Mouse (Mus musculus) neural tube, embryonic 11.5 days (tissue): ENCODE data around the gene Hsp90ab1. TPM values are rescaled to one million over a fixed set of nuclear protein-coding genes. Genes with fewer than 3 reads are reported as not detected.
A peak's percentile ranks its signal among the peaks of the same experiment; 100 is the strongest.

Source experiments
- ATAC-seq: fragments of 200-750 bp; cut with Nextera tagmentation; 2 replicates; pipeline ENCODE4 v1.8.0; 2017; ENCODE audit warnings: moderate number of reproducible peaks, mild to moderate bottlenecking, moderate TSS enrichment, moderate library complexity; ENCODE audit not compliant: insufficient read depth, low FRiP score, low TSS enrichment
- DNase-seq: peaks from one replicate; pipeline ENCODE4 v3.0.0-alpha.2; 2015; ENCODE audit warnings: low spot score
- H3K27ac ChIP-seq: fragments of 300-500 bp; sonication (generic); 2 replicates; pipeline ENCODE4 v1.5.1; 2014; ENCODE audit warnings: low read depth, mild to moderate bottlenecking, low read length
- H3K27me3 ChIP-seq: fragments of 300-500 bp; sonication (generic); 2 replicates; pipeline ENCODE4 v1.6.1; 2014; ENCODE audit warnings: mild to moderate bottlenecking, low read length, mixed read lengths; ENCODE audit not compliant: control insufficient read depth, insufficient read depth
- H3K36me3 ChIP-seq: fragments of 300-500 bp; sonication (generic); 2 replicates; pipeline ENCODE4 v1.6.1; 2014; ENCODE audit warnings: mild to moderate bottlenecking, low read length, moderate library complexity, mixed read lengths; ENCODE audit not compliant: control insufficient read depth, insufficient read depth
- H3K4me1 ChIP-seq: fragments of 300-500 bp; sonication (generic); 2 replicates; pipeline ENCODE4 v1.6.1; 2014; ENCODE audit warnings: low read length, mixed read lengths; ENCODE audit not compliant: control insufficient read depth, insufficient read depth
- H3K4me2 ChIP-seq: fragments of 300-500 bp; sonication (generic); 2 replicates; pipeline ENCODE4 v1.6.1; 2014; ENCODE audit warnings: low read depth, mild to moderate bottlenecking, moderate library complexity
- H3K4me3 ChIP-seq: fragments of 300-500 bp; sonication (generic); 2 replicates; pipeline ENCODE4 v1.5.1; 2014; ENCODE audit warnings: low read depth, low read length
- H3K9ac ChIP-seq: fragments of 300-500 bp; sonication (generic); 2 replicates; pipeline ENCODE4 v1.6.1; 2014; ENCODE audit warnings: mild to moderate bottlenecking, low read length
- H3K9me3 ChIP-seq: fragments of 300-500 bp; sonication (generic); 2 replicates; pipeline ENCODE4 v1.6.1; 2016; ENCODE audit warnings: low read length; ENCODE audit not compliant: control insufficient read depth
- WGBS: fragments of 180-500 bp; shearing (Covaris S2); extraction: QIAGEN DNeasy Blood & Tissue Kit; methylation state at CpG from one replicate; pipeline ENCODE4 v1.1.7; 2014; 5-methylcytosine and 5-hydroxymethylcytosine counted together
- polyA plus RNA-seq: library from polyadenylated mRNA; unstranded; fragments of >200 nt; fragmentation: Nextera tagmentation; extraction: Ambion mirVana; gene quantifications from 2 replicates; pipeline ENCODE4 v1.2.1, GENCODE M21; 2014

The Hsp90ab1 gene
- polyA plus RNA-seq, 1 experiment from 2014 or later, result 1,823 TPM

DNA sequence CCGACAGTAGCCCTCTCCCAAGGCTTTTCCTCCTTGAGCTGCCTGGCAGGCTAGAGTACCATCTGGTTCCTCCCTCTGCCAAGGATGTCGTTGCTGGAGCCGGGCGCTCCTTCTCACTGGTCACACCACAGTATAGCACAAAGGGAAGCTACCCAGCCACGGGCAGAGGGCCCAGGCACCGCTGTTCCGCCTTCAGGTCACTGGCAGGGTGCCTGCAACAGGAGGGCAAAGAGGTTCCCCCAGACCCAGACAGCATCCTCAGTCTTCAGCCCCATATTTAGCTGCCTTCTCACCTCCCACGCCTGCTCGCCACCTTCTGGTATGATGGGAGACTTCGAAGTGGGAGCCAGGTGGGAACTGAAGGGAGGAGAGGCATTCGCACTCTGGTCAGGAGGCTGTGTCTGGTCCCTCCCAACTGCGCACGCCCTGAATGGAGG lies 42.7 kb downstream of the Hsp90ab1 start:
- no peaks in the 10 kb centered on the region for H3K36me3 ChIP-seq
- no peak overlapping the region for H3K4me2 ChIP-seq
- H3K4me1 ChIP-seq, result no peaks in the 10 kb centered on the region
- H3K27ac ChIP-seq, result no peak overlapping the region
- H3K9ac ChIP-seq, result no peak overlapping the region
- H3K9me3 ChIP-seq, result no peaks in the 10 kb centered on the region
- H3K27me3 ChIP-seq, result peaks cover 11% of the 10 kb centered on the region
- no peak for DNase-seq
- no peak overlapping the region for H3K4me3 ChIP-seq
- ATAC-seq, result no peak
- WGBS, result 47% methylated on average over 13 of the region's 13 CpGs

DNA sequence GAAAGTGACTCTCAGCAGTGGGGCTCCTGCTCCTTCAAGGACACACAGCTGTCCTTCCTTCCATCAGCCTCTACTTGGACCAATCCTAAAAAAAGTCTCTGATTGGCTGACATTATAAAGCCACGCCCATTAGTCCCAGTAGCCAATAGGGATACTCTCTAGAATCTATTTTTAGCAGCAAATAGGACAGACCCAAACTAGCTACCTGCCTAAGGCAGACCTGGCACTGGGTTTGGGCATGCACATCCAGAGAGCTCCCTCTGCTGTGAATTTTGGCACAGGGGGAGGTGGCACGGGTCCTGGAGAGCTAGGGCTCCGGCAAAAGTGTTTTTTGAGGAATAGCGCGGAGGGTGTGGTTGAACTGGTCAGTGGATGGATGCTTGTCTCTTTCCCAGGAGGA lies 46.5 kb downstream of the Hsp90ab1 start:
- Histone ChIP-seq H3K4me1 (no peaks in the 10 kb centered on the region; the same call in 1 of the 2 replicates), H3K9me3 (no peaks in the 10 kb centered on the region), H3K9ac (no peak overlapping the region), H3K4me2 (no peak overlapping the region), H3K27me3 (peaks cover 3% of the 10 kb centered on the region; the same call in 1 of the 2 replicates), H3K36me3 (no peaks in the 10 kb centered on the region), H3K27ac (no peak overlapping the region), H3K4me3 (no peak overlapping the region)
- WGBS, result 24% methylated on average over 5 of the region's 5 CpGs
- ATAC-seq (no peak), DNase-seq (no peak)

DNA sequence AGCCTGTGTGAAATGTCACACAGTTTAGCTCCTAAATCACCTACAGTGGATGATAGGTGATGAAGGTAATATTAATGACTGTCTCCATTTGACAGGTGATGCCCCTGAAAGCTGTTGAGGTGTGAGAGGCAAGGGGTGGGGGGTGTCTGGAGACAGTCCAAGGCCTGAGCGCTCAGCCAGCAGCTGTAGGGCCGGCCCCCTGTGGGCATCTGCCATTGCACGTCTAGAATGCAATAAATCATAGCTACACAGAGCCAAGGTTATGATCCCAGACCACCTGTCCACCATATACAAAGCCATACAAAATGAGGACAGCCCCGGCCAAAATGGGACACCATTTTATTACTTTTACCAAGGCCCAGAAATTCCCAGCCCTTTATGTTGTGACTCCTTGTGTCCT lies 48.1 kb downstream of the Hsp90ab1 start:
- no peak for ATAC-seq
- peaks cover 3% of the 10 kb centered on the region; the same call in 1 of the 2 replicates for H3K27me3 ChIP-seq
- H3K4me2 ChIP-seq, result no peak overlapping the region
- H3K9ac ChIP-seq, result no peak overlapping the region
- DNase-seq, result no peak
- H3K27ac ChIP-seq, result no peak overlapping the region
- H3K36me3 ChIP-seq, result no peaks in the 10 kb centered on the region
- WGBS, result 45% methylated on average over 4 of the region's 4 CpGs
- H3K4me3 ChIP-seq, result no peak overlapping the region
- H3K4me1 ChIP-seq, result no peaks in the 10 kb centered on the region; the same call in 1 of the 2 replicates
- no peaks in the 10 kb centered on the region for H3K9me3 ChIP-seq

DNA sequence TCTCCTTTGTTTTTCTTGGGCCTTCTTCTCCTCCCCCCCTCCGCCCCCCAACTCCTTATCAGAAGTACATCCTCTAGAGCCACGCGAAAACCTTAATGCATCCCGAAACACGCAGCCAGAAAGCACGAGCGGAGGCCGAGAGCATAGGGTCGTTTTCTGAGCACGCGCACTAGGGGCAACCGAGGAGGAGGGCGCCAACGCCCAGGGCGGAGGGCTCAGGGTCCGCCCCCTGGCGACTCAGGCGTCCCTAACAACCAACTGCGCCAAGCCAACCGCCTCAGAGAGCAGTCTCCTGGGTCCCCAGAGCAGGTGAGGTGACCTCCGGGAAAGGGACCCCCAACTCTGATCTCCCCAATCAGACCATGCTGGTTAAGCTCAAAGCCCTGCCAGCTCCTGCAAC lies 49.8 kb downstream of the Hsp90ab1 start, which contains the start of gene Tcte1:
Gene Tcte1, plus strand, starts transcription at position 172 of the 400 bp plus-strand sequence.
- Histone ChIP-seq H3K27me3 (no peaks in the 10 kb centered on the region), H3K9me3 (no peaks in the 10 kb centered on the region), H3K4me2 (peak within 1 kb of the TSS; percentile 69), H3K4me3 (peak within 1 kb of the TSS; percentile 24), H3K4me1 (no peaks in the 10 kb centered on the region; the same call in 1 of the 2 replicates), H3K27ac (no peak within 1 kb of the TSS), H3K36me3 (no peaks in the 10 kb centered on the region), H3K9ac (peak within 1 kb of the TSS; percentile 66)
- under 1% methylated on average over 21 of the region's 21 CpGs for WGBS
- ATAC-seq (peak; percentile 72), DNase-seq (peak; percentile 83)

DNA sequence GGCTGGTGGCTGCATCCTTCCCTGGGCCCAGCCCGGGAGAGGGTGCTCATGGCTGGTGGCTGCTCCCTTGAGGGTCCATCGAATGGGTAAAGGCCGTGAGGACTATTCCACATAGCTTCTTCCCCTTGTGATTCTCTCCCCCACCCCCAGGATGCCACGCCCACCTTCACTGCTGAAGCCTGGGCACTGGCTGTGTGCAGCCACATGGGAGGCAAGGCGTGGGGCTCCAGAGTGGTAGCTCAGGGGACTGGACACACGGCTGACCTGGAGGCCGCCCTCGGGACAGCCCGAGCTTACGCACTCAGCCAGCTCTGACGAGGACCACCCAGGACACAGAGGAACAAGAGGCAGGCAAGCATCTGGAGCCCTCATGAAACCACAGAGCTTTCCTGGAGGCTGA lies 52.9 kb downstream of the Hsp90ab1 start:
- no peak for ATAC-seq
- Histone ChIP-seq H3K27me3 (no peaks in the 10 kb centered on the region), H3K27ac (no peak overlapping the region), H3K4me1 (no peaks in the 10 kb centered on the region; the same call in 1 of the 2 replicates), H3K4me2 (no peak overlapping the region), H3K9ac (no peak overlapping the region), H3K36me3 (no peaks in the 10 kb centered on the region), H3K9me3 (no peaks in the 10 kb centered on the region), H3K4me3 (no peak overlapping the region)
- WGBS, result 76% methylated on average over 11 of the region's 11 CpGs
- DNase-seq, result no peak

DNA sequence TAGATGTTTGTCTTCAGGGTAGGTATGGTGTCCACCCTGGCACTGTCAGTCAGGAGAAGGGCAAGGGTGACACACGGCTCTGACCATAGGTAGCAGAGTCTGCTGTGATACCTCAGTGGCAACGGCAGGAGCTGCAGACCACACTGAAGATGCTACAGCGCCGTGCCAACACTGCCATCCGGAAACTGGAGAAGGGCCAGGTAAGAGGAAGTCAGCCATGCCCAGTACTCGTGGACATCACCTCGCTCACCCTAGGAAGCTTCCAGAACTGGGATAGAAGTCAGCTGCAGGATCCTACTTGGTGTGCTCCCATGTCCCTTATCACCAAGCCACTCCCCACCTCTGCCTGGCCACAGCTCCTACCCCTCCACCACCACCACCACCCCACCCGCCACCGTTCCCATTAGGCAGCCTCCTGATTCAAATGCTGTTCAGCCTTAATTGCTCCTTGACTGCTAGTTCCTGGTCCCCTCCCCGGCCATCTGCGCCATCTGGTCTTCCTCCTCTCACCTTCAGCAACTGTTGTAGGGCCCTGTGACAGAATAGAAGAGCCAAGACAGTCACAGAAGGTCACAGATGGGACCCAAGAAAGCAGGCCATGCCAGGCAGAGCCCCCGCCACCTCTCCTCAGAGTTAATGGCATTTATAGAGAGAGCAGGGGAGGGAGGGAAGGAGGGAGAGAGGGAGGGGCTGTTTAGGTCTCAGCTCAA lies 54.1 kb downstream of the Hsp90ab1 start:
- no peaks in the 10 kb centered on the region; the same call in 1 of the 2 replicates for H3K4me1 ChIP-seq
- H3K27me3 ChIP-seq, result no peaks in the 10 kb centered on the region
- H3K9me3 ChIP-seq, result no peaks in the 10 kb centered on the region
- H3K4me3 ChIP-seq, result no peak overlapping the region
- no peak overlapping the region for H3K27ac ChIP-seq
- no peaks in the 10 kb centered on the region for H3K36me3 ChIP-seq
- no peak for DNase-seq
- no peak overlapping the region for H3K4me2 ChIP-seq
- H3K9ac ChIP-seq, result no peak overlapping the region
- 73% methylated on average over 12 of the region's 12 CpGs for WGBS
- no peak for ATAC-seq

Other genes with a start within 250 kb of the Hsp90ab1 start
- gene Cdc5l, start 139.5 kb downstream of the Hsp90ab1 start, polyA plus RNA-seq, result 84.0 and 84.4 TPM in 2 replicates
- gene Spats1, start 97.9 kb downstream of the Hsp90ab1 start, polyA plus RNA-seq, result 0.48 and 0.51 TPM in 2 replicates
- gene Aars2, start 66.4 kb downstream of the Hsp90ab1 start, polyA plus RNA-seq, result 18.6 and 19.0 TPM in 2 replicates
- gene Tcte1, start 49.8 kb downstream of the Hsp90ab1 start, polyA plus RNA-seq, result 1.4 and 1.8 TPM in 2 replicates
- gene Tmem151b, start 23.6 kb downstream of the Hsp90ab1 start, polyA plus RNA-seq, result 6.2 and 6.8 TPM in 2 replicates
- 6.9 and 7.0 TPM in 2 replicates for gene Nfkbie, start 17.6 kb downstream of the Hsp90ab1 start, polyA plus RNA-seq
- gene Slc35b2, start 9.4 kb downstream of the Hsp90ab1 start, polyA plus RNA-seq, result 101 and 106 TPM in 2 replicates
- 44.1 and 48.7 TPM in 2 replicates for gene Slc29a1, start 26.3 kb upstream of the Hsp90ab1 start, polyA plus RNA-seq
- 4.8 and 5.3 TPM in 2 replicates for gene Mymx, start 28.8 kb upstream of the Hsp90ab1 start, polyA plus RNA-seq
- 0.15 and 0.57 TPM in 2 replicates for gene Capn11, start 86.1 kb upstream of the Hsp90ab1 start, polyA plus RNA-seq
- gene Mrpl14, start 113.1 kb upstream of the Hsp90ab1 start, polyA plus RNA-seq, result 102 and 108 TPM in 2 replicates
- 48.7 and 55.2 TPM in 2 replicates for gene Tmem63b, start 113.6 kb upstream of the Hsp90ab1 start, polyA plus RNA-seq
- not detected in 2 replicates for gene 1600014C23Rik, start 160.6 kb upstream of the Hsp90ab1 start, polyA plus RNA-seq